Mouse (Mus musculus): ENCODE results near the gene Med12l.
"Not testable (repeated sequence)": the region's sequence is repeated elsewhere in the genome, so short reads cannot be mapped to it uniquely, and the experiment has no call there.

- not testable (repeated sequence) for TF ChIP-seq POLR2A (IDR thresholded peaks at IDR 0.05; ENCODE audit: insufficient read depth, low read length); CTCF (IDR thresholded peaks at IDR 0.05; ENCODE audit: low read depth, low read length)
Measured at GRCm38 (mm10) chr3:59069071-59069470, 63.4 kb downstream of the Med12l start.
